Mouse (Mus musculus) midbrain, embryonic 15.5 days (tissue): ENCODE measurements around the gene Tbc1d10c. TPM values are rescaled to one million over a fixed set of nuclear protein-coding genes. Genes with fewer than 3 reads are reported as not detected.

Source experiments
- ATAC-seq: fragments of 200-750 bp; cut with Nextera tagmentation; replicated peaks from 2 replicates; pipeline ENCODE4 v1.8.0; 2017; ENCODE audit warnings: moderate TSS enrichment
- H3K27ac ChIP-seq: fragments of 300-500 bp; sonication (generic); 2 replicates; pipeline ENCODE4 v1.5.1; 2015; ENCODE audit warnings: mild to moderate bottlenecking, inconsistent platforms
- H3K27me3 ChIP-seq: fragments of 300-500 bp; sonication (generic); replicated peaks from 2 replicates; pipeline ENCODE4 v1.6.1; 2015; ENCODE audit warnings: inconsistent platforms
- H3K36me3 ChIP-seq: fragments of 300-500 bp; sonication (generic); replicated peaks from 2 replicates; pipeline ENCODE4 v1.6.1; 2015; ENCODE audit warnings: inconsistent platforms
- H3K4me1 ChIP-seq: fragments of 300-500 bp; sonication (generic); 2 replicates; pipeline ENCODE4 v1.6.1; 2015; ENCODE audit warnings: inconsistent platforms
- H3K4me2 ChIP-seq: fragments of 300-500 bp; sonication (generic); 2 replicates; pipeline ENCODE4 v1.6.1; 2015; ENCODE audit warnings: inconsistent platforms, mild to moderate bottlenecking, moderate library complexity
- H3K4me3 ChIP-seq: fragments of 300-500 bp; sonication (generic); 2 replicates; pipeline ENCODE4 v1.5.1; 2015; ENCODE audit warnings: mild to moderate bottlenecking, inconsistent platforms
- H3K9ac ChIP-seq: fragments of 300-500 bp; sonication (generic); 2 replicates; pipeline ENCODE4 v1.6.1; 2015; ENCODE audit warnings: mild to moderate bottlenecking, inconsistent platforms
- H3K9me3 ChIP-seq: fragments of 300-500 bp; sonication (generic); 2 replicates; pipeline ENCODE4 v1.6.1; 2016; ENCODE audit warnings: inconsistent platforms
- WGBS: fragments of 180-500 bp; shearing (Covaris S2); methylation state at CpG from one replicate; pipeline ENCODE4 v1.1.7; 2015; ENCODE audit warnings: mixed read lengths; 5-methylcytosine and 5-hydroxymethylcytosine counted together
- polyA plus RNA-seq: library from polyadenylated mRNA; unstranded; fragments of >200 nt; fragmentation: Nextera tagmentation; extraction: Ambion mirVana; gene quantifications from 2 replicates; pipeline ENCODE4 v1.2.1, GENCODE M21; 2015

Tbc1d10c gene
- polyA plus RNA-seq, 1 experiment from 2014 or later: 0.93 TPM

DNA sequence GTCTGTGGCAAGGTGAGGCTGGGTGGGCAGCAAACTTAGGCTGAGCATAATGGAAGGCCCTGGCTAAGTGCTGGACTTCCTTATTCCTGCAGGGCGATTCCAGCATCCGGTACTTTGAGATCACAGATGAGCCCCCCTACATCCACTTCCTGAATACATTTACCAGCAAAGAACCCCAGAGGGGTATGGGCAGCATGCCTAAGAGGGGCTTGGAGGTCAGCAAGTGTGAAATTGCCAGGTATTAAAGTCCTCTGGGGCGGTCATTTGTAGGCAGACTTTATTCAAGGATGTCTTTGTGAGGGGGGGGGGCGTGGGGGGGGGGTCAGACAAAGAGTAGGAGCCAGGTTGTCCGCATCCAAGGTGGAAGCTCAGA lies 39.6 kb downstream of the Tbc1d10c start:
- no peak for ATAC-seq
- H3K36me3 ChIP-seq: peaks cover 15% of the 10 kb centered on the region
- H3K4me3 ChIP-seq: no peak overlapping the region
- no peaks in the 10 kb centered on the region for H3K27me3 ChIP-seq
- H3K4me1 ChIP-seq: peaks cover 22% of the 10 kb centered on the region
- H3K9me3 ChIP-seq: no peaks in the 10 kb centered on the region
- no peak overlapping the region for H3K4me2 ChIP-seq
- H3K9ac ChIP-seq: no peak overlapping the region
- no peak overlapping the region for H3K27ac ChIP-seq
- 66% methylated on average over 5 of the region's 5 CpGs for WGBS

DNA sequence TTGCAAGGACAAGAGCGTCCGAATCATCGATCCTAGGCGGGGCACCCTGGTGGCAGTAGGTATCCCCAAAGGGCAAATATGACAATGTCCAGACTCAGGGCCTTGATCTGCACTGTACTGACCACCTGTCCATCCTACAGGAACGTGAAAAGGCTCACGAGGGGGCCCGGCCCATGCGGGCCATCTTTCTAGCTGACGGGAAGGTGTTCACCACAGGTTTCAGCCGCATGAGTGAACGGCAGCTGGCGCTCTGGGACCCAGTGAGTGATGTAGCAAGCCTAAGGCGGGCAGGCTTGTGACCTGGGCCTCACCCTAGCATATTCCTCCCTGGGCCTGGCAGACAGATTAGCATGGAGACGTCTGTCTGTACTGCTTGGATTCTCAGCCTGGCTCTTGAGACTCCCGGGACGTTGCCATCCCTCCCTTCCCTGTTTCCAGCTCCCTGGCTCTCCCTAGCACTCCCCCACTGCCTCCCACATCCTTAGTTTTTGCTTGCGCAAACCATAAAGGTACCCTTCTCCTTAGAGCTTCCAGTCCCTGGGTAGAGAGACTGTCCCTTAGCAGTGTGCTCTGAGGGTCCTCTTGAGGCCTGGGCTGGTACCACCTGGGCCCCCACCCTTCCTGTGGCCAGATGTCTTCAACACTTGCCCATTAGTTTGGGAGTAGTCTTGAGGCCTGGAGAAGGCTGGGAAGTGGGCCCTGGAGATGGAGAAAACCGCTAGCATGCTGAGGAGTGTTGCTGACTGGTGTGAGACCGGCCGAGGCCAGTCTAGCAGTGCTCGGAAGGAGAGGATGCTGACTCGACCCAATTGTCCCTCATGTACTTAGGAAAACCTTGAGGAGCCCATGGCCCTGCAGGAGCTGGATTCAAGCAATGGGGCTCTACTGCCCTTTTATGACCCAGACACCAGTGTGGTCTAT lies 40.3 kb downstream of the Tbc1d10c start:
- 90% methylated on average over 22 of the region's 22 CpGs for WGBS

DNA sequence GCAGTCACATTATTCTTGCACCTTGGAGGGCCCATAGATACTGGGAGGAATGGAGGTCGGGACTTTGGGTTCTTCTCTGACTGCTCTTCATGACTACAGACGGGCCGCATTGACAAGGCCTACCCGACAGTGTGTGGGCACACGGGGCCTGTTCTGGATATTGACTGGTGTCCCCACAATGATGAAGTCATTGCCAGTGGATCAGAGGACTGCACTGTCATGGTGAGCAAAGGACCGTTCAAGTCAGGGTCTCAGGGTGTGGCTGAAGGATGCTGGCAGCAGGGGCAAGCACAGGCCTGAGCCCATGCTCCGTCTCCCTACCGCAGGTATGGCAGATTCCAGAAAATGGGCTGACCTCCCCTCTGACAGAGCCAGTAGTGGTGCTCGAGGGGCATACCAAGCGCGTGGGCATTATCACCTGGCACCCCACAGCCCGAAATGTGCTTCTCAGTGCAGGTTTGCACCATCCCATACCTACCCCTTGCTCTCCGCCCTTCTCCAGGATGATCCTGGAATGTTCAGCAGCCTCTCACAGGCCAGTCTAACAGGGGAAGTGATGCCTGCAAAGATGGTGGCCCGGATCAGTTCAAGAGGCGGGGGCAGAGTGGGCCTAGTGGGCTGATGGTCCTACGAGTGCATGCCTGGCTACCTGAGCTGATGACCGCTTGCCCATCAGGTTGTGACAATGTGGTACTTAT lies 41.2 kb downstream of the Tbc1d10c start:
- H3K4me3 ChIP-seq: no peak overlapping the region
- no peak overlapping the region for H3K9ac ChIP-seq
- H3K9me3 ChIP-seq: no peaks in the 10 kb centered on the region

More for the DNA sequence above, 40.3 kb downstream of the Tbc1d10c start:
- Histone ChIP-seq H3K36me3 (peaks cover 12% of the 10 kb centered on the region), H3K4me1 (peaks cover 22% of the 10 kb centered on the region), H3K9ac (no peak overlapping the region), H3K4me3 (no peak overlapping the region), H3K4me2 (no peak overlapping the region), H3K27me3 (no peaks in the 10 kb centered on the region), H3K27ac (no peak overlapping the region), H3K9me3 (no peaks in the 10 kb centered on the region)
- ATAC-seq: no peak

DNA sequence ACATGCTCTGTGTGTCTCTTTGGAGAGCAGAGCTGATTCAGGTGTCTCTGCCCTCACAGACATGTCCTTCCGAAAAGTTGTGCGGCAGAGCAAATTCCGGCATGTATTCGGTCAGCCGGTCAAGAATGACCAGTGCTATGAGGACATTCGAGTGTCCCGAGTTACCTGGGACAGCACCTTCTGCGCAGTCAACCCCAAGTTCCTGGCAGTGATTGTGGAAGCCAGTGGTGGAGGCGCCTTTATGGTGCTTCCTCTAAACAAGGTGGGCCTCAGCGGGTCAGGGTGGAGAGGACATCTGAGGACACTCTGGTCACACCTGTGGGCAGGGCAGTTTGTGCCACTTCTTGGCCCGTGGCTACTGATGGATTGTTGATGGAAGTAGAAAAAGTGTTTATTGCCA lies 41.8 kb downstream of the Tbc1d10c start:
- peak overlapping the region; percentile 77 for H3K4me2 ChIP-seq
- peaks cover 22% of the 10 kb centered on the region for H3K4me1 ChIP-seq
- no peak overlapping the region; the same call in 1 of the 2 replicates for H3K27ac ChIP-seq
- H3K36me3 ChIP-seq: 0 out of 2 replicates have a peak, but pooled peaks cover 7% of the 10 kb centered on the region
- WGBS: 93% methylated on average over 11 of the region's 11 CpGs
- H3K9ac ChIP-seq: peak overlapping the region; percentile 91
- ATAC-seq: no peak
- H3K27me3 ChIP-seq: no peaks in the 10 kb centered on the region
- peak overlapping the region; percentile 93 for H3K4me3 ChIP-seq
- no peaks in the 10 kb centered on the region for H3K9me3 ChIP-seq

More for the DNA sequence above, 41.2 kb downstream of the Tbc1d10c start:
- Histone ChIP-seq H3K4me2 (no peak overlapping the region; the same call in 1 of the 2 replicates), H3K36me3 (0 out of 2 replicates have a peak, but pooled peaks cover 7% of the 10 kb centered on the region), H3K27me3 (no peaks in the 10 kb centered on the region), H3K27ac (no peak overlapping the region), H3K4me1 (peaks cover 22% of the 10 kb centered on the region)
- ATAC-seq: no peak
- WGBS: 94% methylated on average over 17 of the region's 17 CpGs

DNA sequence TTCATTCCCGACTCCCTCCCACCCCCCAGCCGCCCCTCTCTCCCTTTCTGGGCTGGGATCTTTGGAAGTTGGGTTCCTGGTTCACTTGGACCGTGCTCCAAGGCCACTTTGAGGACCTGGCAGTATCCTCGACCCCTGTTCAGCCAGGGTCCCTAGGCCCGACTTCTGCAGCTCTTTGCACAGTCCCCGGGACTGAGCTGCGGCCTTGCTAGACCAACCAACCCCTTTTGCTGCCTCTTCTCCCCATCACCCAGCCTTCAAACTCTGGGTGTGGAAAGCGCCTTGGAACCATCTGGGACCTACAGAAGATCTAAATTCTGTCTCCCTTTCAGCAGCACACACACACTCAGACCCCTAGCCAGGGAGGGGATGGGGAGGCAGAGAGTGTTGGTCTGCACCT lies 42.3 kb downstream of the Tbc1d10c start:
- H3K4me1 ChIP-seq: peaks cover 22% of the 10 kb centered on the region
- no peaks in the 10 kb centered on the region for H3K9me3 ChIP-seq
- peak overlapping the region; percentile 91 for H3K9ac ChIP-seq
- peak overlapping the region; percentile 75 for H3K27ac ChIP-seq
- WGBS: 3% methylated on average over 7 of the region's 8 CpGs
- no peaks in the 10 kb centered on the region for H3K27me3 ChIP-seq
- peak; percentile 46; the same call in 1 of the 2 replicates for ATAC-seq
- 0 out of 2 replicates have a peak, but pooled peaks cover 7% of the 10 kb centered on the region for H3K36me3 ChIP-seq
- H3K4me3 ChIP-seq: peak overlapping the region; percentile 93
- peak overlapping the region; percentile 77 for H3K4me2 ChIP-seq

DNA sequence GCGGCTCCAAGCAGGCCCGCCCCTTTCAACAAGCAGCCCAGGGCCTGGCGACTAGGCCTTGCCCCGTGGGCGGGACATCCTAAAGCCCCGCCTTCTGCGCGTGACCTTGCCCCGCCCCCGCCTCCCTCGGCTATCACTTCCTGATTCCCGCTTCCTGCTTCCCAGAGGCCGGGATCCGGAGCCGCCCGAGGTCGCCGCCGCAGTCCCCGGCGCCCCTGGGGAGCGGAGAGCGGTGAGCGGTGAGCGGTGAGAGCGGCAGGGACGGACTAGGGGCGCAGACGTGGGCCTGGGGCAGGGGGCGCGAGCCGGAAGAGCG lies 42.6 kb downstream of the Tbc1d10c start, which contains the start of gene Coro1b:
Coro1b (plus strand) TSS at position 129 of the 316 bp plus-strand sequence.
- Histone ChIP-seq H3K9ac (peak within 1 kb of the TSS; percentile 91), H3K4me1 (peaks cover 22% of the 10 kb centered on the region), H3K36me3 (0 out of 2 replicates have a peak, but pooled peaks cover 7% of the 10 kb centered on the region), H3K4me2 (peak within 1 kb of the TSS; percentile 77), H3K27me3 (no peaks in the 10 kb centered on the region), H3K27ac (peak within 1 kb of the TSS; percentile 75), H3K4me3 (peak within 1 kb of the TSS; percentile 93), H3K9me3 (no peaks in the 10 kb centered on the region)
- under 1% methylated on average over 32 of the region's 33 CpGs for WGBS
- peak; percentile 93 for ATAC-seq

DNA sequence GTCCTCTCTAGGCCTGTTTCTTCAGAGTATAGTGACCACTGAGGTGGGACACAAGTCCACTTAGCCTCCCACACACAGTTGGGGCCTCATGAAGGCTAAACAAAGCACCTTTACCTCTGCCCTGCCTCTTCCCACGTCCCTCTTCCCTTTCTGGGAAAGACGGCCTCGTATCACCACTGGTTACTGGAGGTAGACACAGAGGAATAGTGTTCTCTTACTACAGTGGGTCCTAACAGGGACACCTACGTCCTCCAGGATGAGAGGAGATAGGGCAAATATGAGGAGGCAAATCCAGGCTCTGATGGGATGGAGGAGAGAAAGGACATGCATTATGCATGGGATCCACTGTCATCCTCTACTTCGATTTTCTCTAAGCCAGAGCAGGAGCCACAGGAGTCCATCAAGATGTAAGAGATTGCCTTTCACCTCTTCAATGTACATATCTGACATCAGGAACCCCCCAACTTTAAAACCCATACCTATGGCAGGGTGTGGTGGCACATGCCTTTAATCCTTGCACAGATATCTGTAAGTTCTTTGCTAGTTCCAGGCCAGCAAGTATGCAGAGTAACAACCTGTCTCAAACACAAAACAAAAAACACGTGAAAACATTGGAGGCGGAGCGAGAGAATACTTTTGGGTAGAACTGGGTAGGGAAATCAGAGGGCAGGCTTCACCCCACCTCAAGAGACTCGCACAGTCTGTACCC lies 43.1 kb downstream of the Tbc1d10c start:
- WGBS: 30% methylated on average over 9 of the region's 9 CpGs
- ATAC-seq: peak; percentile 26; the same call in 1 of the 2 replicates
- peak overlapping the region; percentile 77 for H3K4me2 ChIP-seq

DNA sequence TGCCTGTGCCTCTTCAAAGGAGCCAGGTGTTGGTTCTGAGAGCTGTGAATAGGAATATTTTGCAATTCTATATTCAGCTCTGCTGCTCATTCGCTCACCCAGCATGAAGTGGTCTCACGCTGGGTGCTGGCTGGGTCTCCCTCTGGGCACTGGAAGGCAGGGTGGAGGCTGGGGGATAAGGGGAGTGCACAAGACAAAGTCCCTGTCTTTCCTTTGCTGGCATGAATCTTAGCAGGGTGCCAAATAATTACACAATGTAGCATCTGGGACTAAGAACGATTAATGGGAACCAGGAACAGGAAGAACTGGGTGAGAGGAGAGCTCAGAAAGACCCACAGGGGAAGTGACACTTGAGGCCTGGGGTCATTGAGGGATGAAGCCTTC lies 44.1 kb downstream of the Tbc1d10c start:
- WGBS: 42% methylated on average over 3 of the region's 3 CpGs
- peaks cover 22% of the 10 kb centered on the region for H3K4me1 ChIP-seq

More for the DNA sequence above, 43.1 kb downstream of the Tbc1d10c start:
- no peaks in the 10 kb centered on the region for H3K27me3 ChIP-seq
- 0 out of 2 replicates have a peak, but pooled peaks cover 7% of the 10 kb centered on the region for H3K36me3 ChIP-seq
- H3K4me1 ChIP-seq: peaks cover 22% of the 10 kb centered on the region
- peak overlapping the region; percentile 91 for H3K9ac ChIP-seq
- H3K27ac ChIP-seq: peak overlapping the region; percentile 75
- H3K9me3 ChIP-seq: no peaks in the 10 kb centered on the region
- H3K4me3 ChIP-seq: peak overlapping the region; percentile 93

DNA sequence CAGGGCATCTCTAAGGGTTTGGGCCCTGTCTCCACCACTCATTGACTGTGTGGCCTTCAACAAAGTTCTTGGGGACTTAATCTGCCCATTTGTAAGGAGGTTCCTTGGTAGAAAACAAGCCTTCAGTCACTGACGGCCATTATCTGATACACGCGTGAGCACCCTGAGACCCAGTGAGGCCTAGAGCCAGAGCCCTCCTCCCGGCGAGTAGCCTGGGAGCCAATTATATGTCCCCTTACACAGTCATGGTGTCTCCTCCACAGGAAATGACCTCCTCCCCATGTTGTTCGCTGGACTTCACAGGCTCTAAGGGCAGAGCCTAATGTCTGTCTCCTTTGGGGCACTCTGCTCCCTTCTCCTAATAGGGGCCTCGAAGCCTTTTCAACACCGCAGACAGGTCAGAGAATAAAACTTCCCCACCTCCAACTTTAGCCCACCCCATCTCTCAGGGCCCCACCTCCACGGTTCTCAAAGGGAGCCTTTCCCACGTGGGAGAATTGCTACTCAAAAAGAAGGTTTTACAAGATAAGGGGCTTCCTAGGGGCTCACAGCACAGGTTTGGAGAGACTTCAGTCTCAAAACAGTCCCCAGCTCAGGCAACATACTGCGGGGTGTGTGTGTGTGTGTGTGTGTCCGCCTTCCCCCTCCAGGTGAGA lies 44.6 kb downstream of the Tbc1d10c start:
- Histone ChIP-seq H3K4me3 (no peak overlapping the region), H3K4me2 (no peak overlapping the region), H3K27me3 (no peaks in the 10 kb centered on the region), H3K9me3 (no peaks in the 10 kb centered on the region), H3K27ac (no peak overlapping the region), H3K4me1 (peaks cover 22% of the 10 kb centered on the region), H3K9ac (no peak overlapping the region), H3K36me3 (0 out of 2 replicates have a peak, but pooled peaks cover 7% of the 10 kb centered on the region)
- no peak for ATAC-seq
- 56% methylated on average over 12 of the region's 12 CpGs for WGBS

More for the DNA sequence above, 44.1 kb downstream of the Tbc1d10c start:
- Histone ChIP-seq H3K36me3 (0 out of 2 replicates have a peak, but pooled peaks cover 7% of the 10 kb centered on the region), H3K9ac (no peak overlapping the region), H3K27me3 (no peaks in the 10 kb centered on the region), H3K9me3 (no peaks in the 10 kb centered on the region), H3K4me3 (no peak overlapping the region), H3K27ac (no peak overlapping the region), H3K4me2 (no peak overlapping the region)
- ATAC-seq: no peak

DNA sequence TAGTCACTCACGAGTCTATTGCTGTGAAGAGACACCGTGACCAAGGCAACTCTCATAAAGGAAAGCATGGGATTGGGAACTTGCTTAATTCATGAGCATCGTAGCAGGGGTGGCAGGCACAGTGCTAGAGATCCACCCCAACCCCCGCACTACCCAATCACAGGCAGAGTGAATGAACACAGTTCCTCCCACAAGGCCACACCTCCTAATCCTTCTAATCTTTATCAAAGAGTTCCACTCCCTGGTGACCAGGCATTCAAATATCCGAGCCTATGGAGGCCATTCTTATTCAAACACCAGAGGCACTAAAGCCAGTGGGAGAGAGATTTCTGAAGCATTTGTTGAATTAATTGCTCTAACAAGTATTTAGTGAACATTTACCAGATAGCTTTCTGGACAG lies 45.1 kb downstream of the Tbc1d10c start:
- no peak overlapping the region for H3K9ac ChIP-seq
- no peaks in the 10 kb centered on the region for H3K27me3 ChIP-seq
- H3K4me3 ChIP-seq: no peak overlapping the region
- H3K27ac ChIP-seq: no peak overlapping the region
- H3K4me2 ChIP-seq: no peak overlapping the region
- WGBS: 75% methylated on average over 5 of the region's 5 CpGs
- no peaks in the 10 kb centered on the region for H3K9me3 ChIP-seq
- peaks cover 22% of the 10 kb centered on the region for H3K4me1 ChIP-seq
- 0 out of 2 replicates have a peak, but pooled peaks cover 2% of the 10 kb centered on the region for H3K36me3 ChIP-seq
- ATAC-seq: no peak
